Mouse (Mus musculus): ENCODE measurements at regions not wholly inside any gene's neighbourhood (a gene's known extent, or its start where the extent isn't known, plus 50 kb on each side); places are given as distances from the start of the nearest gene placed in this dataset.

DNA sequence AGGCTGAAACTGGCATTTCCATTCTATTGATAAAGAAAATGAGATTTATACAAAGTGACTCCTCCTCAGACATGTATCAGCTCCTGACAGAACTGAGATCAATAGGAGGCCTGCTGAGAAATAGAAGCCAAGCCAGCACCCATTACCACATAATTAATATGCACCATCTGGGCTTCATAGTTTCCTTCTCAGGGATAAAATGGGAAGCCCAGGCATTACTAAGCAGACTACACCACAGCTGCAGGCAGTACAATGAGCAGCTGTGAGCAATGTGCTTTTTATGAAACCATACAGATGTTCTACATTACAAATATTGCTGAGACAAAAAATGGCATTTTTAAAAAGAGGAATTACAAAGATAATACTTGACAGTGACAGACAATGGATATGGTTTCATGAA is 950.1 kb downstream of the Otol1 start:
- DNase-seq (ENCODE audit: low spot score), result peak; percentile 49

DNA sequence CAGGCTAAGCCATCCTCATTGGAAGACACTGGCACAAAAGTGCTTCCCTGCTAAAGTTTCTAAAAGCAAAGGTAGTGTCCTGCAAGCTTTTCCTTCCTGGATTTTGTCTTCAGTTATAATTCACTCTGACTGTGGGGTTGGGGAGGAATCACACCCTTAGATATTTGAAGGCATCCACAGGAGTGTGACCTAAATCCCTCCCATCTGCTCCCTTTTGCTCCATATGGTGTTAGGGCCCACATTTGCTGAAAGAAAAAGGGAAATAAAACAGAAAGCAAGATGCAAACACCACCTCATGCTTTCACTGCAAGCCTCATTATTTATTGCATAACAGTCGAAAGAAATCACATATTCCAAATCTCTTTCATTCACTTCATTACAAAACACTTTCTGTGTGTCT is 955.1 kb downstream of the Otol1 start:
- DNase-seq (ENCODE audit: low spot score), result peak; percentile 11

DNA sequence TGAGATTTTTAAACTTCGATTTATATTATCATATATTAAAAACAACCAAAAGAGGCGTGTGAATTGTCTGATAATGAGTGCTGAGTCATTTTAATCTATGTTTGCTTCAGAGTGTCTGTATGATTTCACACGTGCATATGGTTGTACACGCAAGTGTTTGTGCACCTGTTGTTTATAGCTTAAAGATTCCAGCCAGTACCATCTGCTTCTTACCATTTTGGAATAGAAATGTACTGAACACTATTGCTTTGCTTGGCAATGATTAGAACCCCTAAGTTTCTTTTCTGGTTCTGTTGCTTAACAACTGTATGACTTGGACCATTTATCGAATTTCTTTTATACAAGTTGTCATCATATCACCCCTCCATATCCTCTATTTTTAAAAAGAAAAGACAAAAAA is 969.5 kb downstream of the Otol1 start:
- DNase-seq (ENCODE audit: low spot score), result no peak

DNA sequence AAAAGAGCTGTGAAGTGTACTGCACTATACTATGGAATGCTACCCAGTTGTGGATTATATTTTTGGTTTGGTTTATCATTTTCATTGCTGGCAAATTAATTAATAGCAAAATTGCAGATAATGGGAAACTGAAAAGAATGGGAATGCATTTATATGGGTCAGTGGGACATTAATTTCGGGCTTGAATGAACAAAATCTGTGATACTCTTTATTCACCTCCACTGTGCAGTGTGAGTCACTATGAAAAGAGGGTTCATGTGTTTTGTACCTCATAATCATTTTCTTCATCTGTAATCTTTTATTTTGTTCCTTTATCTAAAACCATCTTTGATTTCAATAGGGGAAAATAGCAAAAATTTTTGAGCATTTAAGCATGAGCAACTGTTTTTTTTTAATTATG is 983.5 kb downstream of the Otol1 start:
- DNase-seq (ENCODE audit: low spot score), result peak; percentile 49

DNA sequence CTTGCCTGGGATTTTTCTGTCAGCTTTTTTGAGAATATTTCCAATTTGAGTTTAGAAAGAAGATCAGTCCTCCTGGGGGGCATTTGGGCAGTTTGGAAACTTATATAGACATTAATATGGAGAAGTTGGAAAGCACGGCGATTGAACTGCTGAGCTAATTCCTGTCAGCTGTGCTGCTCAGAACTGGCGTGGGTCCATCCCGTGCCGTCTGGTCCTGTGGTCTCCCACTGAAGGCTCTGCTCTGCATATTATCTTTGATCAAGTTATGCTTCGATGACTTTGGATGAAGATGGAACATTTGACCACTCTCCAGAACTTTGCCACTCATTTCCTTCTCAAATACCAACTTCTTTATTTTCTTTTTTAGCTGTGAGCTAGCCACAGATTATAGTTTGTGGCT is 995.6 kb downstream of the Otol1 start:
- no peak for DNase-seq (ENCODE audit: low spot score)

Measured in retina, embryonic 14.5 days (tissue).